Mouse (Mus musculus) megakaryocyte progenitor cell, adult 5-6 weeks (primary cell): Measurements from ENCODE around the gene Dpf1. TPM values are rescaled to one million over a fixed set of nuclear protein-coding genes. Genes with fewer than 3 reads are reported as not detected.

Experiments used
- ATAC-seq: replicated peaks from 2 replicates; pipeline ENCODE4 v1.8.0; 2016; ENCODE audit warnings: mild to moderate bottlenecking, moderate TSS enrichment, inconsistent platforms; ENCODE audit not compliant: poor library complexity
- total RNA-seq, 2 experiments: library from RNA; stranded (forward) in 1 of 2; stranded (reverse) in 1 of 2; fragments of 157-497, 149-512 nt in 1 of 2; fragments of 200-1000 nt in 1 of 2; gene quantifications; 2 replicates each; pipeline versions ENCODE4 v1.2.3 to v1.2.4; 2015 to 2017

The Dpf1 gene
- total RNA-seq, 2 experiments from 2014 or later = 0.05 TPM; not detected in 1

GRCm38 (mm10) chr7:29307350-29308104 is 3.8 kb downstream of the Dpf1 start:
- ATAC-seq = peak; percentile 76

DNA sequence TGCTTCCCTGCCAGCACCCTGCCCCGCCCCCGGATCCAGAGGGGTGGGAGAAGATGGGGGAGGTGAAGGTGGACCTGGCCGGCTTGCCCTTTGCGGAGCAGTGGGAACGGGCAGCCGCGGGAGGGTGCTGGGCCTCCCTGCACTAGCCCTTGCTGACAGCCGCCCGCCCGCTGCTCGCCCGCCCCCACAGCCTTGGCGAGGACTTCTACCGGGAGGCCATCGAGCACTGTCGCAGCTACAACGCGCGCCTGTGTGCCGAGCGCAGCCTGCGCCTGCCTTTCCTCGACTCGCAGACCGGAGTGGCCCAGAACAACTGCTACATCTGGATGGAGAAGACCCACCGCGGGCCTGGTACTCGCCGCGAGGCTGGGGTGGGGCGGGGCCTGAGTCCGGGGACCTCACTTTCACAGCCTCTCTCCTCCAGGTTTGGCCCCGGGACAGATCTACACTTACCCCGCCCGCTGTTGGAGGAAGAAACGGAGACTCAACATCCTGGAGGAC is 5.5 kb downstream of the Dpf1 start:
- no peak; the same call in 1 of the 2 replicates for ATAC-seq

DNA sequence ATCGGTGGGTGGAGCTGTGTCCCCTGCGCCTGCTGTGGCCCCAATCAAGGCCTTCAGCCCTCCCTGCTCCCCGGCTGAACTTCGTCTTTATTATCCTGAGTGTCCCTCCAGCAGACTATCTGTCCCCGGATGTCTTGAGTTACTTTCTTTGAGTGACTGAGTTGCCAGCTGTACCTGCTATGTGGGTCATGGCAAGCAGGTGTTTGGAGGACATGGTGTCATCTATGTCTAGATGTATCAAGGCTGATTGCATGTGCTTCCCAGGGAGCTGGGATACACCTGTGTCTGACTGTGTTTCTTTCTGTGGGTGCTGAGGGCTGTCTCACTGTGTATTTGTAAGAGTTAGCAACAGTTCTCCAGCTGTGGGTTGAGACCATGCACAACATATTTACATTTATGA is 6.0 kb downstream of the Dpf1 start:
- ATAC-seq = no peak

DNA sequence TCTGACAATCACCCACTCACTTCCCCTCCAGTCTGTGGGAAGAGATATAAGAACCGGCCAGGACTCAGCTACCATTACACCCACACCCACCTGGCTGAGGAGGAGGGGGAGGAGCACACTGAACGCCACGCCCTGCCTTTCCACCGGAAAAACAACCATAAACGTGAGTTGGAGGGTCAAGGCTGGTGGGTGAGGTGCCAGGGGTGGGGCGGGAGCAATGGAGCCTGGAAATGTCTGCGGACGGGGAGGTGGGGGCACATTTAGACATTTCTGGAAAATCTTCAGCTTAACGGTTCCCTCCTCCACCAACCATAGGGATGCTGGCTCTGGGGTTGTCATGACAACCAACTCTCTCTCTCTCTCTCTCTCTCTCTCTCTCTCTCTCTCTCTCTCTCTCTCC is 9.3 kb downstream of the Dpf1 start:
- no peak for ATAC-seq

DNA sequence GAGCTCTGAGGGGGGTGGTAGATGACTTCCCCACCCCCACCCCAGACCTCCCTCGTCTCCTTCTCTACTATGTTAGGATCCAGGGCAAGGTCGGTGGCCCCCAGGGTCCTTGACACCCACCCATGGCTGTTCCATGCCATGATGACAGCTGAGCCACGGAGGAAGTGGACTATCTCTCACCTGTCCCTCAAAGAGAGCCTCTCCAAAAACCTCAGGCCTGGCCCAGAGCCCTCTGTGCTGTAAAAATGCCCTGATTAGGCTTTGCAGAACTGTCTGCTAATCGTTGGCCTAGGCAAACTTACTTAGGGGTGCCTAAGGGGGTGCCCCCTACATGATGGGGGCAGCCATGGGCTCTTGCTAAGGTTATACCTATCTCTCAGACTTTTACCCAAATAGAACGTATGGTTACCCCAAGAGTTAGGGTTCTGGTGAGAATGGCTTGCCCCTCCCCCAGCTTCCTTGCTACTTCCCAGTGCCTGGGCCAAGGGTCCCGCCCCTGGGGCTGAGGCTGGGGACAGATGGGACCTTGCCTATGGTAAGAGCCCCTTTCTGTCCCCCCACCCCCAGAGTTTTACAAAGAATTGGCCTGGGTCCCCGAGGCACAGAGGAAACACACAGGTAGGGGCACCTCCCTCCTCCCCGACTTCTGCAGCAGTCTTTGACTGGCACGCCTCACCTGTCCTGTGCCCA is 10.0 kb downstream of the Dpf1 start:
- ATAC-seq = no peak

GRCm38 (mm10) chr7:29314844-29315628 is 11.3 kb downstream of the Dpf1 start:
- peak; percentile 23 for ATAC-seq

GRCm38 (mm10) chr7:29316137-29316734 is 12.5 kb downstream of the Dpf1 start:
- no peak for ATAC-seq

DNA sequence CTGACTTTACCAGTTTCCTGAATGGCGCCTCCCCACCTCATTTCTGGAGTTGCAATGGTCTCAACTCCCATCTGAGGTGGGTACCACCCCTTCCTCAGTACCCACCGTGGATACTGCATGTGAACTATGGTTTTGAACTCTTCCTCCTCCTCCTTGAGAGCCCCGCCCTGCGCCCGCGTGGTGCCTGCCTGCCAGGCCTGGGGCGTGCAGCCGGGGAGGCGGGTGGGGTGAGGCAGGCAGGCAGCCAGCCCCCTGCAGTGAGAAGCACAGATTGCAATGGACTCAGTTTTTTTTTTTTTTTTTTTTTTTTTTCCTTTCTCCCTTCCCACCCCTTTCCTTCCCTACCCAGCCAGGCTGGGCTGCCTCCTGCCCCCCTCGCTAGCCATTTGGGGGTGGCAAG is 13.2 kb downstream of the Dpf1 start:
- no peak for ATAC-seq

GRCm38 (mm10) chr7:29317558-29317957 is 13.8 kb downstream of the Dpf1 start:
- no peak for ATAC-seq

- ATAC-seq = peak; percentile 51
Measured at GRCm38 (mm10) chr7:29318115-29318911, 14.6 kb downstream of the Dpf1 start.

DNA sequence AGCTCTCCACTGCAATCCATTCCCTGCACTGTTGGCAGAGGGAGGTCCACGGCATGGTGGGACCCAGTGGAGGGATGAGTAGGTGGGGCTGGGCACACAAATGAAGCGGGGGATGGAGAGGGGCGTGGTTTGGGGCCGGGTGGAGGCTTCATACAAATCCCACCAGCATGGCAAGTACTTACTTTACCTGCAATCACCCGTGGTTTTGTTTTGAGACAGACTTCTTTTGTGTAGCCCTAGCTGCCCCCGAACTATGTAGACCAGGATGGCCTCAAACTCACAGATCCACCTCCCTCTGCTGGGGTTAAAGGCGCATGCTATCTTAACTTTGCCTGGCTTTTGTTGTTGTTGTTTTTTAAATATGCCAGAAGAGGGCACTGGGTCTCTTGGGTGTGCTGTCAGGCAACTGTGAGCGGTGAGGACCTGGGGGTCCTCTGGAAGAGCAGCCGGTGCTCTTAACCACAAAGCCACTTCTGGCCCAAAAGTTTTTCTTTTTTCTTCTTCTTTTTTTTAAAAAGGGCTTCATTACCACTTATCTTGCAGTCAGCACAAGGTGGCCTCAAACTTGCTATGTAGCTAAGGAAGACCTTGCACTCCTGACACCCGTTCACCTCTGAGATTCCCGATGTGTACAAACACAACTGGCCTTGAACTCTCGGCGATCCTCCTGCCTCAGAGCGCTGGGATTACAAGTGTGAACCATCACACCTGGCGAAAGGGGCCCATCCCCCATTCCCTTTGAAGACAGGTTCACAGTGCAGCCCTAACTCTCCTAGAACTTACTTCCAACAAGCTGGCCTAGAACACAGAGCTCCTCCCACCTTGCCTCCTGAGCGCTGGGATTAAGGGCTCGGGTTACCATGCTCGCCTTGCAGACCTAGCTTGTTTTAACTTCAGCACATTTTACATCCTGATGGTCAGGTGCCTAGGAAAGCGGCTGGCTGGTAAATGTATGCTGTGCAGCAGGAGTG is 15.9 kb downstream of the Dpf1 start:
- ATAC-seq = peak; percentile 47; the same call in 1 of the 2 replicates

- no peak for ATAC-seq
Measured at GRCm38 (mm10) chr7:29327087-29327486, 23.3 kb downstream of the Dpf1 start.

- ATAC-seq = no peak
Measured at GRCm38 (mm10) chr7:29328984-29329383, 25.2 kb downstream of the Dpf1 start.

DNA sequence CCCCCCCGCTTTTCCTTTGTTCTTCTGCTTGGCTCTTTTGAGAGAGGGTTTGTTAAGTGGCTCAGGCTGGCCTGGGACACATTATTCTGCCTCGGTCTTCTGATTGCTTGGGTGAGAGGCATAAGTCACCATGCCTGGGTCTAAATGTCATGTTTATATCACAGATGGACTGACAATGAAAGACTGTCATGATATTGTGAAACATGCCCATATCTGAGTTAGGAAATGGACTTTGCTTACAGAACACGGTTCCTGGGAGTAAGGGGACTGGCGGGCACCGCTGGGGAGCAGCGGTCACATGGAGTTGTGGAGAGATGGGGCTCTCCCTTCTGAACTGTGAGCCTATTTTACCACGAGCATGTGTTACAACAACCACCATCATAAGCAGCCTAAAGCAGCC is 30.4 kb downstream of the Dpf1 start:
- no peak for ATAC-seq

- peak; percentile 33; the same call in 1 of the 2 replicates for ATAC-seq
Measured at GRCm38 (mm10) chr7:29335276-29335675, 31.5 kb downstream of the Dpf1 start.

GRCm38 (mm10) chr7:29335841-29336671 is 32.3 kb downstream of the Dpf1 start:
- ATAC-seq = no peak

DNA sequence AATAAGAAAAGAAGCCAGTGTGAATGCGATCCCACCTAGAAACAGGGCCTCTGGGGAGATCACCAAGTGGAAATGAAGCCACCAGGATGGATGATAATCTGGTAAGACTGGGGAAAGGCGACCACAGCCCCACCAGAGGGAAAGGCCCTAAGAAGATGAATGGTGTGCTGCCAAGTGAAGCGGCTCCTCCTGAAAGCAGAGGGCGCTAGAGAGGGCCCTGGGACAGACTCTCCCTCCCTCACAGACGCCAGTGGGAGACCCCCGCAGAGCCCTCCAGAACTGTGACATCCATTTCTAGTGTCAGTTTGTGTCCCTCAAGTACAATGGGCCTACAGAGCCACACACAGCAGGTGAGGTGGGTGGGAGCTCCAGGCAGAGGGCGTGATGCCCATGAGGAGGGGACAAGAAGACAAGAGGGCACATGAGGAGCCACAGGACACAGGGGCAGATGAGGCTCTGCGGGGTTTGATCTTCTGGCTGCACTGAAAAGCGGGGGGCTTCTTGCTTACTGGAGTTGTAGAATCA is 33.1 kb downstream of the Dpf1 start:
- ATAC-seq = no peak; the same call in 1 of the 2 replicates

- no peak for ATAC-seq
Measured at GRCm38 (mm10) chr7:29337766-29338165, 34.0 kb downstream of the Dpf1 start.
